Mouse (Mus musculus) cerebellum, adult 2 months (tissue): ENCODE results near the gene Trim16.

Source experiments
- CTCF ChIP-seq: fragments of 200-500 bp; IDR thresholded peaks from 2 replicates; pipeline ENCODE4 v1.5.1; 2011; ENCODE audit warnings: low read depth, mild to moderate bottlenecking, control low read depth, low read length, moderate library complexity, borderline replicate concordance; ENCODE audit not compliant: insufficient read depth
- POLR2A ChIP-seq: fragments of 200-500 bp; IDR thresholded peaks from 2 replicates; pipeline ENCODE4 v1.6.1; 2011; ENCODE audit warnings: low read length, control low read depth, borderline replicate concordance; ENCODE audit not compliant: insufficient read depth

- no peak for TF ChIP-seq CTCF
- TF ChIP-seq POLR2A: no peak
These were observed 12.1 kb upstream of the Trim16 start for GRCm38 (mm10) chr11:62807965-62808364.
